Comparison of ENCODE assay signal across 25 mouse cellular contexts in the genomic region with DNA sequence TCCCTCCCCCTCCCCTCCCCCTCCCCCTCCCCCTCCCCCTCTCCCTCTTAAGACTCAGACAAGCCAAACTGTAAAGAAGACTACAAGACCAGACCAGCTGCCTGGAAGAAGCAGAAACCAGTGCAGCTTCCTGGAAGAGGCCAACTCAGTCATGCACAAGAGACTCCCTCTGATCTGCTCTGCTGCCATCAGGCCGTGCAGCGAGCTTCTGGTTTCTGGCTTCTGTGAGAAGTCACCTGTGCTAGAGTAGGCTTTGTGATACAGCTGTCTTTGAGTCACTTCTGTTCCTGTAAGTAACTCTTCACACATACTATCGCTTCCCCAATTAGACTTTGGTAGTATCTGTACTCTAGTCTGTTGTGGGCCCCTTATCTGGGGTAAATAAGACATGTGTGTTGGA.
DNase-seq lines count a peak whose midpoint lies in the region; ATAC-seq and TF ChIP-seq lines count a peak whose summit lies in the region.
"Had no signal": no experiment of that assay in that cellular context is flagged by ENCODE, and none has a peak within 500 bp of the region (broad histone marks: within the 10 kb centered on the region; RNA-seq: fewer than 3 reads in every experiment).

No protein-coding gene starts in this region.

- DNase-seq in kidney, adult 11 months, result no peak
- DNase-seq in A20 (ENCODE audit: low read depth, low spot score) (peak; percentile 90), CH12.LX (ENCODE audit: extremely low read depth) (peak; percentile 50)
- DNase-seq in gastrocnemius, postnatal 14 days, result no peak
- no peak for DNase-seq in thymus, postnatal 0 days (ENCODE audit: low spot score)
- DNase-seq: adrenal gland, adult 2 months; adrenal gland, postnatal 10 days; adrenal gland, postnatal 25 days; B cell, adult 2 months; cerebellum, adult 11 months; cerebellum, adult 18-20 months; cerebellum, adult 8-10 months; cerebellum, adult 9-11 months; cerebellum, postnatal 14 days; cerebellum, postnatal 36 days; embryo, embryonic 11 days; forebrain, postnatal 0 days had no signal

- in situ Hi-C loops in CH12.LX (cut with MboI; ENCODE audit: low pct_ligation_motif_present, low pct_unique_long_range_greater_than_20kb, low sequenced_read_pairs), result no loop called here

- no peaks in the 10 kb centered on the region for H3K79me2 ChIP-seq in CH12.LX (replicated peaks; ENCODE audit: control insufficient read depth, extremely low read depth, insufficient read depth, poor library complexity, severe bottlenecking)

- H3K4me2 ChIP-seq in kidney, embryonic 16.5 days (replicated peaks; ENCODE audit: low read depth, low read length), result no peak overlapping the region
- no peak overlapping the region for H3K4me2 ChIP-seq in CH12.LX (ENCODE audit: insufficient read depth, low read depth, poor library complexity, severe bottlenecking)
- H3K4me2 ChIP-seq: embryonic facial prominence, embryonic 13.5 days; embryonic facial prominence, embryonic 15.5 days; forebrain, embryonic 12.5 days had no signal

- TF ChIP-seq POLR2A in CH12.LX (IDR thresholded peaks at IDR 0.05; ENCODE audit: low read depth, low read length), result no peak

- no peak overlapping the region for H3K9ac ChIP-seq in kidney, embryonic 16.5 days (replicated peaks; ENCODE audit: low read length)
- H3K9ac ChIP-seq in CH12.LX (ENCODE audit: insufficient read depth, low read depth), result no peak overlapping the region
- H3K9ac ChIP-seq: embryonic facial prominence, embryonic 13.5 days; embryonic facial prominence, embryonic 15.5 days; forebrain, embryonic 12.5 days; forebrain, postnatal 0 days had no signal

- H3K4me3 ChIP-seq in kidney, embryonic 16.5 days (ENCODE audit: low read length), result no peak overlapping the region
- H3K4me3 ChIP-seq in CH12.LX (replicated peaks in 1 of 3; ENCODE audit: low read depth in 2 of 3, low read length in 2 of 3, poor library complexity in 1 of 3), result no peak overlapping the region
- H3K4me3 ChIP-seq: embryonic facial prominence, embryonic 13.5 days; embryonic facial prominence, embryonic 15.5 days; erythroblast, embryonic 14.5 days; forebrain, embryonic 10.5 days; forebrain, embryonic 12.5 days had no signal

- 62% methylated on average over 3 of the region's 3 CpGs for WGBS in kidney, embryonic 16.5 days

- no peaks in the 10 kb centered on the region for H3K36me3 ChIP-seq in kidney, embryonic 16.5 days (ENCODE audit: insufficient read depth, low read length)
- no peaks in the 10 kb centered on the region for H3K36me3 ChIP-seq in CH12.LX (replicated peaks in 1 of 2; ENCODE audit: control insufficient read depth in 1 of 2, insufficient read depth in 1 of 2, low read length in 1 of 2)
- H3K36me3 ChIP-seq: embryonic facial prominence, embryonic 13.5 days; embryonic facial prominence, embryonic 15.5 days; forebrain, embryonic 10.5 days; forebrain, embryonic 12.5 days had no signal

- TF ChIP-seq CTCF in CH12.LX (conservative IDR thresholded peaks at IDR 0.05 in 1 of 2, IDR thresholded peaks at IDR 0.05 in 1 of 2; ENCODE audit: low read depth in 2 of 2, low read length in 2 of 2), result no peak

- intact Hi-C loops in gastrocnemius, postnatal 14 days (cut with DNase I; ENCODE audit: low total_unique reads), result no loop called here

- H3K4me1 ChIP-seq in kidney, embryonic 16.5 days (ENCODE audit: insufficient read depth, low read length), result no peaks in the 10 kb centered on the region
- peaks cover 0 to 26% of the 10 kb centered on the region in 2 experiments; a peak in 2 of 4 replicates for H3K4me1 ChIP-seq in CH12.LX (ENCODE audit: control insufficient read depth in 1 of 2, insufficient read depth in 2 of 2)
- H3K4me1 ChIP-seq: embryonic facial prominence, embryonic 13.5 days; embryonic facial prominence, embryonic 15.5 days had no signal

- H3K9me3 ChIP-seq in kidney, embryonic 16.5 days (ENCODE audit: low read length), result no peaks in the 10 kb centered on the region
- H3K9me3 ChIP-seq in CH12.LX (replicated peaks; ENCODE audit: low read length), result no peaks in the 10 kb centered on the region
- H3K9me3 ChIP-seq: embryonic facial prominence, embryonic 13.5 days; embryonic facial prominence, embryonic 15.5 days; forebrain, embryonic 10.5 days; forebrain, embryonic 12.5 days had no signal

- TF ChIP-seq RAD21 in CH12.LX (IDR thresholded peaks at IDR 0.05; ENCODE audit: low read depth, low read length), result no peak

- dilution Hi-C loops in CH12.LX (cut with MboI; ENCODE audit: extremely low pct_ligation_motif_present, extremely low pct_unique_long_range_greater_than_20kb, low sequenced_read_pairs), result no loop called here

- H3K27ac ChIP-seq in kidney, embryonic 16.5 days (ENCODE audit: low read length), result no peak overlapping the region
- H3K27ac ChIP-seq in CH12.LX (ENCODE audit: insufficient read depth, low read depth), result no peak overlapping the region
- H3K27ac ChIP-seq: embryonic facial prominence, embryonic 13.5 days; embryonic facial prominence, embryonic 15.5 days; forebrain, embryonic 10.5 days; forebrain, embryonic 12.5 days had no signal

- ATAC-seq in kidney, embryonic 16.5 days (ENCODE audit: low FRiP score, low TSS enrichment), result 0 out of 2 replicates have a peak, but pooled peaks have one; percentile 46
- ATAC-seq: CD4-positive, CD25-positive, alpha-beta regulatory T cell, adult 4 months; forebrain, embryonic 14.5 days; forebrain, postnatal 0 days had no signal

- H3K27me3 ChIP-seq in kidney, embryonic 16.5 days (ENCODE audit: insufficient read depth, low read length), result no peaks in the 10 kb centered on the region
- no peaks in the 10 kb centered on the region for H3K27me3 ChIP-seq in CH12.LX (replicated peaks)
- H3K27me3 ChIP-seq: embryonic facial prominence, embryonic 13.5 days; embryonic facial prominence, embryonic 15.5 days; forebrain, embryonic 12.5 days had no signal

- no peak for TF ChIP-seq EP300 in CH12.LX (IDR thresholded peaks at IDR 0.05; ENCODE audit: low read length)

TF ChIP-seq in CH12.LX, 34 proteins besides CTCF, POLR2A, EP300 and RAD21:
- peak; percentile 22; the same call in 1 of the 2 replicates for TF ChIP-seq ETS1 (conservative IDR thresholded peaks at IDR 0.05; ENCODE audit: low read depth, low read length)
- TF ChIP-seq HCFC1 (IDR thresholded peaks at IDR 0.05; ENCODE audit: low read depth, low read length), result no peak
- no peak for TF ChIP-seq ZC3H11A (IDR thresholded peaks at IDR 0.05; ENCODE audit: low read depth, low read length)
- no peak for TF ChIP-seq SMC3 (IDR thresholded peaks at IDR 0.05; ENCODE audit: low read depth, low read length)
- no peak for TF ChIP-seq CHD1 (IDR thresholded peaks at IDR 0.05; ENCODE audit: low read depth, low read length)
- TF ChIP-seq MAX (IDR thresholded peaks at IDR 0.05; ENCODE audit: low read length), result no peak
- TF ChIP-seq USF2 (conservative IDR thresholded peaks at IDR 0.05; ENCODE audit: low read depth, low read length), result no peak

Comparison
In these comparisons a context has a peak if more than half of its experiments do, and no peak if none do; other contexts are left out.
1. DNase-seq: peak in A20 (single experiment) and CH12.LX (single experiment); none in kidney, adult 11 months (single experiment), gastrocnemius, postnatal 14 days (single experiment) and thymus, postnatal 0 days (single experiment).